Mouse (Mus musculus) spleen, postnatal 14 days (tissue): ENCODE data around the gene Stk24.
A peak's percentile ranks its signal among the peaks of the same experiment; 100 is the strongest.

Experiments used
- DNase-seq, 2 experiments: peaks; one replicate each; pipeline ENCODE4 v3.0.0; 2021 to 2022; ENCODE audit warnings: low spot score in 2 of 2

Stk24 gene

GRCm38 (mm10) chr14:121263912-121264311, 115.9 kb downstream of the Stk24 start:
- no peak for DNase-seq

DNA sequence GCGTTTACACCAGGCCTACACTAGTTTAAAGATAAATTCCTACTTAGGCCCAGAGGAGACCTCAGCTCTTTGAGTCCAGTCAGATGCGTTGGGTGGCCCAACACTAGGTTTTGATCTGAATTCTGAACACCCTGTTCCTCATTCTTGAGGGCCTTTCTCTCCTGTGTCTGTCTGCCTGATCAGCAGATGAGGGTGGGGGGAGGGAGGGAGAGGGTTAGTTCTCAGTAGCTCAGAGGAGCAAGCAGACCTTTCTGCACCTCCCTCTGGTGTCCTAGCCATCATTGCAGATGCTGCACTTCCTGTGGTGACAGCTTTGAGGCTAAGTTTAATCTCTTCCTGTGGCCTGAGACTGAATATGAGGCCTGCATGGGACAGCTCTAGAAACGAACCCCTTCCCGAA, 117.2 kb downstream of the Stk24 start:
- no peak for DNase-seq

- DNase-seq, result no peak
Observed at GRCm38 (mm10) chr14:121261229-121261879, 118.5 kb downstream of the Stk24 start.

DNA sequence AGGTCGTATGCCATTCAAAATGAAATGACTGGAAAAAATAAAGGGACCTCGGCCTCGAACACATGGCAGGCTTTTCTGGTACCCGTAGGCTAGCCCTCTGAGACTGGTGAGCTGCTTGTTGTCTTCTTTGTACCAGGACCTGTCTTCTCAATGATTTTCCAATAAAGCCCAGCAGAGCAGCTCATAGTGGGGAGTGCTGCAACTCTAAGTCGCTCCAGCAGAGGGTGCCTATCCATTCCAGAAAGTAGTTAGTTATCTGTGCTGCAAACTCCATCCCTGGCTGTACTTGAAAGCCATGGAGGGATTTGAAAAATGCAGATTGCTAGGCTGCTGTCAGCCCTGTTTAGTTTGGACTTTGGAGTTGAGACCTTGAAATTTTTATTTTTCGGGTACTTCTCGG, 120.0 kb downstream of the Stk24 start:
- peak in 1 of 2 experiments; percentile 23 for DNase-seq

DNA sequence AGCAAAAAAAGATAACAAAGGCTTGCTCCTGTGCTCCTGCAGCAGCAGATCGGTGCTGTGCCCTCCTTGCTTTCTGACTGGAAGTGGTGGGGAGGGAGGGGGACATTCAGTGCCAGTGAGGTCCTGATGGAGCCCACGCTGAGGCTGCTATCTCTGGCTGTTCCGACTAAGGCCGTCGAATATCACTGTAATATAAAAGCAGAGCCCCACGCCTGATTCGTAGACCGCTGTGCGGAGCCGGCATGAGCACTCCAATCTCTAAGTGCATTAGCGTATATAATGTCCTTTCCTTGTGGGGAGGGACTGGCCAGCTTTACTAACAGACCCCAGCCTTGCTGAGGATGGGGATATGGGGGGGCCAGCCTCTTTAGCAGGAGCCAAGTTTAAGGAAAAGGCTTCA, 120.5 kb downstream of the Stk24 start:
- no peak for DNase-seq

DNA sequence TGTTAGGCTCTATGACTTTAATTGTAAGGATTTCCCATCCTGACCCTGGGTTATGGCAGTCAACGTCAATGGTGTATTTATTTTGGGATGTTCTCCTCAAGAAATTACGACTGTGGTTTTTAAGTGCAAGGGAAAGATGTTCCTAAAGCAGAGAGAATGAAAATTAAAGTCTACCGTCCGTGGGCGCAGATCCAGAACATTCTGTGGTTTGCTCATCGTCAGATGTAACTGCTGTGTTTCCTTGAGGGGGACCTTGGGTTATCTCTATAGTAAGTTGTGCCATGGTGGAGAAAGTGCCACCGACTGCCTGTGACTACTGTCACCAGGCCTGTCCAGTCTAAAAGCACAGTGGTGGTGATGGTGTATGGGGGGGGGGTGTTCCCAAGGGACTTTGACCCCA, 122.9 kb downstream of the Stk24 start:
- no peak for DNase-seq

- DNase-seq, result no peak
Observed at GRCm38 (mm10) chr14:121255469-121255868, 124.3 kb downstream of the Stk24 start.

DNA sequence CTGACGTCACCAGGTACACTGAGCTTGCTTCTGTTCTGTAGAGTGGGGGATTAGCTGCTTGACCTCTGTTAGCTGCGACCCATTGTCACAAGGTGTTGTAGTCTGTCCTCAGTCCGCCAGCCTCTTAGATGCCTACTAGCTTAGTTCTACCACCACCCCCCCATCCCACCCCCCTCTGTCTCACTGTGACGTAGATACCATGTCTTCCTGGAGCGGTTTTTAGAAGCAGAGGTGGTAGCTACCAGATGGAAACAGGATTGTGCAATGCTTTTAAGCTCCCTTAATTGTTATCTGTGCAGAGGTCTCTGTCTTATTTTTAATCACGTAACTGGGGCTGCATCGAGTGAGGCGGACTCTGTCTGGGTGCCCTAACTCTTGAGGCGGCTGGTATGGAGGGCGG, 124.9 kb downstream of the Stk24 start:
- no peak for DNase-seq

- DNase-seq, result no peak
Observed at GRCm38 (mm10) chr14:121252542-121252941, 127.3 kb downstream of the Stk24 start.

GRCm38 (mm10) chr14:121251708-121252107, 128.1 kb downstream of the Stk24 start:
- no peak for DNase-seq

GRCm38 (mm10) chr14:121251099-121251498, 128.7 kb downstream of the Stk24 start:
- no peak for DNase-seq

GRCm38 (mm10) chr14:121248346-121248745, 131.5 kb downstream of the Stk24 start:
- DNase-seq, result no peak

- no peak for DNase-seq
Observed at GRCm38 (mm10) chr14:121247287-121247686, 132.5 kb downstream of the Stk24 start.

- no peak for DNase-seq
Observed at GRCm38 (mm10) chr14:121246048-121246731, 133.6 kb downstream of the Stk24 start.

GRCm38 (mm10) chr14:121244104-121244503, 135.7 kb downstream of the Stk24 start:
- DNase-seq, result no peak

DNA sequence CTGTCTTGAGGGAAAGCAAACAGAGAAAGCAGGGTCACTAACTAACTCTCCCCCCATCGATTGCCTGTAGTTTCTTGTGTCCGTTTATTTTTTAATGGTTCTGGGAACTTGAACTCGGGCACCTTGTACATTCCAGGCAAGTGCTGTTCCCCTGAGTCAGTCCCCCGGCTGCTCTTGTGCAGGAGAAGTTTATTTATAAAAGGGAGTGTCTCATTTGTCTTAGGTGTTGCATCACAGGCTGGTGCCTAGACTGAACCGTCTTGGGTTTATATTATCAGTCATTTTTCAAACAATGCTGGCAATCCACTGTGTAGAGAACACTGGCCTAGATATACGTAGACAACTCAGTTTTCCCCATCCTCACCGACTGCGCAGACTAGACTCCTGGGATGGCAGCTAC, 140.4 kb downstream of the Stk24 start:
- no peak for DNase-seq

GRCm38 (mm10) chr14:121238727-121239126, 141.1 kb downstream of the Stk24 start:
- no peak for DNase-seq

DNA sequence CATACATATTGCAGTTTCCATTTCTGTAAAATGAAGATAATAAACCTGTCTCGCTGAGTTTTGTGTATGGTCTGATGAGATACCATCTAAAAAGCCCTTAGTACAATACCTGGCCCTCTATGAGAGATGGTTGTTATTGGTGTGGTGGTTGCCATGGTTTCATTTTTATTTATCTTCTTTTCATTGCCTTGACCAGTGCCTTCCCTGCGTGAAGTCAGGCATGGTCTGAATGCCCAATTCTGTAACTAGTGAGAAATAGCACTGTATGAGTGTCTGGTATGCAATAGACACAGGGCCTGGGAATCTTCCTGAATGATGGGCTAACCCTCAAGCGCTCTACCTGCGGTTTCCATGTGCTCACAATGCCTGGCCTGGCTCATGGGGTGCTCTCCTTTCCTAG, 143.1 kb downstream of the Stk24 start:
- no peak for DNase-seq
